Mouse (Mus musculus) olfactory bulb, adult 2 months (tissue): ENCODE results near the gene Tmppe.
A peak's percentile ranks its signal among the peaks of the same experiment; 100 is the strongest.

Experiments
- CTCF ChIP-seq: fragments of 200-500 bp; IDR thresholded peaks from 2 replicates; pipeline ENCODE4 v1.5.1; 2012; ENCODE audit warnings: low read depth, mild to moderate bottlenecking, low read length, moderate library complexity; ENCODE audit not compliant: insufficient read depth
- POLR2A ChIP-seq: fragments of 200-500 bp; IDR thresholded peaks from 2 replicates; pipeline ENCODE4 v1.6.1; 2012; ENCODE audit warnings: mild to moderate bottlenecking, low read depth, low read length, moderate library complexity; ENCODE audit not compliant: insufficient read depth

DNA sequence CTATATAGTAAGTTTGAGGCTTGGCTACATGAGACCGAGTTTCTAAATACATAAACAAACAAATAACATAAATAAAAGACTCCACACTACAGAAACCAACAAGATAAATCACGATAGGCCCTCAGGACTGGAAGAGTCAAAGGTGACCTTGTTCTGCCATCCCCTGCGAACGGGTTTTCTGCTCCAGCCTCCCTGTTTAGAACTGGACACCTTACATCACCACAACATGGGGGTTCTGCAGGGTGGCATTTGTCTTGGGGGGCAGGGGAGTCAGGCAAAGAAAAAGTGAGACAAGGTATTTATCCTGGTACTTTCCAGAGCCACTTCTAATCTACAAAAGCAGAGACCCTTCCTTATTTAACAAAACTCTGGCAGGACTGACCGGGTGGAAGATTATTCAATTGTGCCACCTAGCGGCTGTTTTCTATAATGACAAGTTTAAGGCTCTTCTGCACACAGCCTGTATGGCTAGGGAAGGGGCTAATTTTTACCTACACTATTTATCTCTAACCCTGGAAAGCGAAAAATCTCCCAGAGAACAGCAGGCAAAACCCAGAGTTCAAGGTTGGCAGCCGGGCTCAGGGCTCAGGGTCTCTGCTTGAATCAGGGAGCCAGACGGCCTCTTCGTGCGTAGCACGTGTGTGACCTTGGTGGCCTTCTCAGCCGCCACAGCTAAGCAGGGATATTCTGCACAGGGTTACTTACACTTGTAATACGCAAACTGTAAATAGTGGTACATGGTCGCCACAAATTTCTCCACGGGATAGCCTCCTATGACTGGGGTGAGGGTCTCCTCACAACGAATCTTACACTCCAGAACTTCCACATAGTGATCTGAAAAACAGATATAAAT is 19.8 kb upstream of the Tmppe start:
- no peak for TF ChIP-seq POLR2A
- TF ChIP-seq CTCF, result peak; percentile 14; the same call in 1 of the 2 replicates
